Mouse (Mus musculus): Measurements from ENCODE around the gene Fer.

DNA sequence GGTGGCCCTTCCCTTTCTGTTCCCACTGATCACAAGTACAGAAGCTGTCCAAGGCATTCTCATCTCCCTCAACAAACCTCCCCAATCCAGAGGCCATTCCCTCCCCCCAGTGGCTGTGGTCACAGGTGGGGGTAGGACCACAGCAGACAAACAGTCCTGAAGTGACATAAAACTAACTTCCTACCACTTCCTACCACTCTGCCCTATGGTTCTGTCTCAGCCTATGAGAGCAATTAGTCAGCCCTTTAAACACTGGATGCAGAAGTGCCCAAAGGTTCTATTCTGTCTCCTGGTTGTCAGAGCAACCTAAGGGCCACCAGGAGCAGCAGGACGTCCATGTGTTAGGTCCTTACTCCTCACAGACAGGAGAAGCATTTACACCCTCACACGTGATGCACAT lies 309.6 kb downstream of the Fer start:
- TF ChIP-seq CTCF (IDR thresholded peaks at IDR 0.05; ENCODE audit: insufficient read depth, low read length) = no peak
- TF ChIP-seq POLR2A (IDR thresholded peaks at IDR 0.05; ENCODE audit: borderline replicate concordance, extremely low read depth, low read depth, low read length) = no peak
